Mouse (Mus musculus): ENCODE results near the gene Aagab. TPM values are rescaled to one million over a fixed set of nuclear protein-coding genes. Genes with fewer than 3 reads are reported as not detected.

The Aagab gene
- total and polyA plus RNA-seq, 2 experiments from 2014 or later = 46.7 to 51.0 TPM

DNA sequence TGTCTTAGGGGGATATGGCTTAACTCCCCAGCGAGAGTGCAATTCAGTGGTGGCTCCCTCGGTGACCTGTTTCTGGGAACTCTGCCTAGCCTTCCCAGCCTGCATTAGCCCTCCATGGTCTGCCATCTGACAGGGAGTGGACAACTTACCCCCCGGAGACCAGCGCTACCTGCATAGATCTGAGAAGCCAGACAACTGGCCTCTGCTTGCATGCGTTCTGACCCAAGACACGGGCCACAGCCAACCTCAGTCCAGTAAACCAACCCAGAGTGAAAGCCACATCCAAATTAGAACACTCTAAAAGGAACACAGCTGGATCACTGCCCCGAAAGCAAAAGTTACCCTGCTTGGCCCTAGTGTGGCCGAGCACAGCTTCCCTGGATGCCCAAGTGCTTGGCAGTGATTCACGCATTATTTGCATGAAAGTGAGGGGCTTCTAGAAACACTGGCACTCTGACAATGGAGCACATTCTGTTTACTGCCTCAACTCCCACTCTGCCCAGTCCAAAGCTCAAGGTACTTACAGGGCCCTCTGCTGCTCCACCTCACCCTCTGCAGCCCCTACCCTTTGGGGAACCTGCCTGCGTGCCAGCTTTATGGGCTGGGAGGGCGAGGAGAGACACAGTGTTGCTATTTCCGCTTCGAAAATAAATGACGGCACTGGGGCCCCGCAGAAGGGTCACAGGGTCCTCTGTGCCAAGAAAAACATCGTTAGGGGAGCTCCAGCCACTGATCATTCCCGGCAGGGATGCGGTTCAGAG is 64.3 kb downstream of the Aagab start:
- Histone ChIP-seq H3K9ac (no peak overlapping the region), H3K4me3 (ENCODE audit: low read depth, low read length) (no peak overlapping the region), H3K9me3 (ENCODE audit: low read length) (no peaks in the 10 kb centered on the region), H3K36me3 (ENCODE audit: insufficient read depth) (no peaks in the 10 kb centered on the region), H3K4me2 (ENCODE audit: low read depth) (0 out of 2 replicates have a peak overlapping the region, but pooled peaks have one; percentile 8), H3K4me1 (ENCODE audit: insufficient read depth) (peaks cover 9% of the 10 kb centered on the region; the same call in 1 of the 2 replicates), H3K27ac (ENCODE audit: low read depth, low read length) (no peak overlapping the region), H3K27me3 (ENCODE audit: insufficient read depth, low read length) (no peaks in the 10 kb centered on the region; the same call in 1 of the 2 replicates)
- peak; percentile 51 for DNase-seq
- WGBS = 38% methylated on average over 18 of the region's 18 CpGs
- TF ChIP-seq CTCF (IDR thresholded peaks at IDR 0.05; ENCODE audit: low read depth) = no peak
- peak; percentile 51 for ATAC-seq

GRCm38 (mm10) chr9:63667373-63667724 is 64.9 kb downstream of the Aagab start:
- Histone ChIP-seq H3K9ac (no peak overlapping the region), H3K4me2 (ENCODE audit: low read depth) (0 out of 2 replicates have a peak overlapping the region, but pooled peaks have one; percentile 8), H3K27me3 (ENCODE audit: insufficient read depth, low read length) (no peaks in the 10 kb centered on the region; the same call in 1 of the 2 replicates), H3K36me3 (ENCODE audit: insufficient read depth) (no peaks in the 10 kb centered on the region), H3K4me1 (ENCODE audit: insufficient read depth) (peaks cover 9% of the 10 kb centered on the region; the same call in 1 of the 2 replicates), H3K9me3 (ENCODE audit: low read length) (no peaks in the 10 kb centered on the region), H3K27ac (ENCODE audit: low read depth, low read length) (no peak overlapping the region), H3K4me3 (ENCODE audit: low read depth, low read length) (no peak overlapping the region)
- WGBS = 65% methylated on average over 8 of the region's 8 CpGs
- ATAC-seq (no peak), DNase-seq (no peak)
- no peak for TF ChIP-seq CTCF (IDR thresholded peaks at IDR 0.05; ENCODE audit: low read depth)

DNA sequence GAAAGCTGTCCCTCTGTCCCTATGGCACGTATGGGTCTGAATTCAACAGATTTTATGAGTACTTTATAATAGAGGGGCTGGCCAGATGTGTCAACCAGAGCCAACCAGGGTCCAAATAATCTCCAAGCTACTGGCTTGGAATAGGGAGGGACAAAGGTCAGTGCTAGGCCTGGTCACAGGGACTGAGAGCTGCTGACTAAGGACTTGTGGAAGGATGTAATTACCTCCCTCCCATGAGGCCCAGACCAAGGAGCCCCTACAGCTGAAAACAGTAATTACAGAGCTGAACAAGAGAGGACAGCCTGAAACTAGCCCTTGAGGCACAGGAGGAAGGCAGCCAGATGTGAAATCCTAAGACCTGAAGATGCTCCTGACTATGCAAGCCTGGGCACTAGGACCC is 66.2 kb downstream of the Aagab start:
- Histone ChIP-seq H3K27ac (ENCODE audit: low read depth, low read length) (no peak overlapping the region), H3K9me3 (ENCODE audit: low read length) (no peaks in the 10 kb centered on the region), H3K36me3 (ENCODE audit: insufficient read depth) (no peaks in the 10 kb centered on the region), H3K4me3 (ENCODE audit: low read depth, low read length) (no peak overlapping the region), H3K4me1 (ENCODE audit: insufficient read depth) (peaks cover 9% of the 10 kb centered on the region; the same call in 1 of the 2 replicates), H3K27me3 (ENCODE audit: insufficient read depth, low read length) (no peaks in the 10 kb centered on the region; the same call in 1 of the 2 replicates), H3K4me2 (ENCODE audit: low read depth) (no peak overlapping the region), H3K9ac (no peak overlapping the region)
- no peak for TF ChIP-seq CTCF (IDR thresholded peaks at IDR 0.05; ENCODE audit: low read depth)
- DNase-seq = no peak
- ATAC-seq = no peak
- 76% methylated on average over 1 of the region's 1 CpGs for WGBS

- no peak for DNase-seq
- peaks cover 9% of the 10 kb centered on the region; the same call in 1 of the 2 replicates for H3K4me1 ChIP-seq (ENCODE audit: insufficient read depth)
- no peak for ATAC-seq
- H3K27ac ChIP-seq (ENCODE audit: low read depth, low read length) = no peak overlapping the region
- TF ChIP-seq CTCF (IDR thresholded peaks at IDR 0.05; ENCODE audit: low read depth) = no peak
- no peaks in the 10 kb centered on the region for H3K36me3 ChIP-seq (ENCODE audit: insufficient read depth)
- H3K9ac ChIP-seq = no peak overlapping the region
- no peak overlapping the region for H3K4me3 ChIP-seq (ENCODE audit: low read depth, low read length)
- H3K4me2 ChIP-seq (ENCODE audit: low read depth) = no peak overlapping the region
- H3K9me3 ChIP-seq (ENCODE audit: low read length) = no peaks in the 10 kb centered on the region
- WGBS = 97% methylated on average over 7 of the region's 7 CpGs
- no peaks in the 10 kb centered on the region; the same call in 1 of the 2 replicates for H3K27me3 ChIP-seq (ENCODE audit: insufficient read depth, low read length)
Observed at GRCm38 (mm10) chr9:63669816-63670215, 67.4 kb downstream of the Aagab start.

DNA sequence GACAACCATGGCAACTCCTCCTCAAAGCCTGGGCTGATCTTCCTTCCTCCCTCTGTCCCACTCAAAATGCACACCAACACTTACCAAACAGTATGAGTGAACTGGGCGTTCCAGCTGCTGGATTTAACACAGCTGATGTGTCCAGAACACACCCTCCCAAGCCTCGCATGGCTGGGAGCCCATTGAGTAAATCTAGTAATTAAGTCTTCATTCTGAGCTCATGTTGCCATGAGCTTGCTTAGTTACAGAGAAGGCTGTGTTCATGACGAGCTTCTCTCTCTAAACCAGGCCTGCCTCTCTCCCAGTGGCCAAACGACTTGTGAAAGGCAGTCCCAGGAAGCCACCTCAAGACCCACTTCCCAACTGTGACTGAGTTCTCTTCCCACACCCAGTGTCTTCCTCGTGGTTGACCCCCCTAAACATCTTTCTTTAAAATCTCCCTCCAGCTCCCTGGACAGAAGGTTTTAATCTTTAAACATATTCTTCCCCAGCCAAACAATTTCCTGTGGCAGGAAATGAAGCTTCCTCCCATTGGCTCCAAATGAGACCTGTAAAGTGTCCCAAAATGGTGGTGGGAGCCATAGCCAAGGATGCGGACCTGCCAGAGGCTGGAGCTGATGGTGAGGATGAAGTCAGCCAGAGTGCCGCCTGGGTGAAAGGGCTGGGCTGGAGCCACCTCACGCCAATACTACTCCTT is 70.5 kb downstream of the Aagab start:
- no peak overlapping the region for H3K4me3 ChIP-seq (ENCODE audit: low read depth, low read length)
- no peak for TF ChIP-seq CTCF (IDR thresholded peaks at IDR 0.05; ENCODE audit: low read depth)
- H3K36me3 ChIP-seq (ENCODE audit: insufficient read depth) = no peaks in the 10 kb centered on the region
- H3K27ac ChIP-seq (ENCODE audit: low read depth, low read length) = no peak overlapping the region
- WGBS = 61% methylated on average over 8 of the region's 8 CpGs
- DNase-seq (peak; percentile 42), ATAC-seq (peak; percentile 69)
- H3K9me3 ChIP-seq (ENCODE audit: low read length) = no peaks in the 10 kb centered on the region
- no peaks in the 10 kb centered on the region for H3K4me1 ChIP-seq (ENCODE audit: insufficient read depth)
- H3K9ac ChIP-seq = no peak overlapping the region
- H3K4me2 ChIP-seq (ENCODE audit: low read depth) = no peak overlapping the region
- H3K27me3 ChIP-seq (ENCODE audit: insufficient read depth, low read length) = no peaks in the 10 kb centered on the region; the same call in 1 of the 2 replicates

DNA sequence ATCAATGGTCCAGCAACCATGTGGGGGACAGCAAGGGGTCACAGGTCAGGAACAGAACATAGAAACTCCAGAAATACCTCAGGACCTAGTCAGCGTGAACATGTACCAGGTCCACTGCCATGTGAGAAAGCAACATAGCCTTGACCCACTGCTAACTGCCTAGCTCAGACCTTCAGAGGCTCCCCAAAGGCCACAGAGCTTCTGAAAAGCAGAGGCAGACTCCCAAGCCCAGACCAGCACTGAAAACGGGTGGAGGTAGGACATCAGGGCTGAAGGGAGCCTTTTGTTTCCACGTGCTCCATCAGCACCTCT is 71.0 kb downstream of the Aagab start:
- 88% methylated on average over 3 of the region's 3 CpGs for WGBS
- H3K27ac ChIP-seq (ENCODE audit: low read depth, low read length) = no peak overlapping the region
- no peak for ATAC-seq

DNA sequence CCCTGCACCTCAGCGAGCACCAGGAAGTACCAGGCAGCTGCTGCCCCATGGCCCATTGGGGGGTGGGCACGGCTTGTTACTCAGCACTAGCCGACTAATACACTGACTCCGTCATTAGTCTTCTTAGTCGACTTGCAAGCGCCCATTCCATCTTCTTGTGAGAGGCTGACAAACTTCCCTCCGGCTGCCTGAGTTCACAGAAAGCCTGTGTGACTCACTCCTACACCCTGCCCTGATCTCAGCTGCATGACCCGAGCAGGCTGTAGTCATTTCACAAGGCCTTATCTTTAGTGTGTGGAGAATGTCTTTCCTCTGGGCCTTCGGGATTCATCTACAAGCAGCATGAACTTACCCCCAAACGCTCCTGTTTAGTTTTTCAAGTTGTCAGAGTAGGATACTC is 72.2 kb downstream of the Aagab start:
- Histone ChIP-seq H3K4me3 (ENCODE audit: low read depth, low read length) (no peak overlapping the region), H3K4me2 (ENCODE audit: low read depth) (no peak overlapping the region), H3K27me3 (ENCODE audit: insufficient read depth, low read length) (no peaks in the 10 kb centered on the region; the same call in 1 of the 2 replicates), H3K36me3 (ENCODE audit: insufficient read depth) (no peaks in the 10 kb centered on the region), H3K9ac (no peak overlapping the region), H3K27ac (ENCODE audit: low read depth, low read length) (no peak overlapping the region), H3K9me3 (ENCODE audit: low read length) (no peaks in the 10 kb centered on the region), H3K4me1 (ENCODE audit: insufficient read depth) (no peaks in the 10 kb centered on the region)
- DNase-seq (no peak), ATAC-seq (no peak)
- TF ChIP-seq CTCF (IDR thresholded peaks at IDR 0.05; ENCODE audit: low read depth) = no peak
- 92% methylated on average over 10 of the region's 10 CpGs for WGBS

More for the DNA sequence above, 71.0 kb downstream of the Aagab start:
- Histone ChIP-seq H3K4me1 (ENCODE audit: insufficient read depth) (no peaks in the 10 kb centered on the region), H3K4me2 (ENCODE audit: low read depth) (no peak overlapping the region), H3K36me3 (ENCODE audit: insufficient read depth) (no peaks in the 10 kb centered on the region), H3K4me3 (ENCODE audit: low read depth, low read length) (no peak overlapping the region), H3K27me3 (ENCODE audit: insufficient read depth, low read length) (no peaks in the 10 kb centered on the region; the same call in 1 of the 2 replicates), H3K9ac (no peak overlapping the region), H3K9me3 (ENCODE audit: low read length) (no peaks in the 10 kb centered on the region)
- DNase-seq = no peak
- no peak for TF ChIP-seq CTCF (IDR thresholded peaks at IDR 0.05; ENCODE audit: low read depth)

Measured in forebrain, postnatal 0 days (tissue).